Mouse (Mus musculus): ENCODE results near the gene Hamp.
"Not testable (repeated sequence)": the region's sequence is repeated elsewhere in the genome, so short reads cannot be mapped to it uniquely, and the experiment has no call there.

Hamp gene

GRCm38 (mm10) chr7:30955584-30956356 is 11.9 kb upstream of the Hamp start:
- DNase-seq, result peak; percentile 77 to 80

GRCm38 (mm10) chr7:30954971-30955520 is 11.2 kb upstream of the Hamp start:
- DNase-seq, result no peak

- no peak for DNase-seq
Observed at GRCm38 (mm10) chr7:30954036-30954435, 10.2 kb upstream of the Hamp start.

GRCm38 (mm10) chr7:30953459-30953858 is 9.6 kb upstream of the Hamp start:
- no peak for DNase-seq

- DNase-seq, result no peak
Observed at GRCm38 (mm10) chr7:30952441-30953265, 8.8 kb upstream of the Hamp start.

GRCm38 (mm10) chr7:30949902-30950301 is 6.1 kb upstream of the Hamp start:
- DNase-seq, result not testable (repeated sequence)

- no peak for DNase-seq
Observed at GRCm38 (mm10) chr7:30945876-30946275, 2.0 kb upstream of the Hamp start.

- not testable (repeated sequence) for DNase-seq
Observed at GRCm38 (mm10) chr7:30945466-30945865, 1.6 kb upstream of the Hamp start.

- not testable (repeated sequence) for DNase-seq
Observed at GRCm38 (mm10) chr7:30944706-30945105, 874 bp upstream of the Hamp start.

- DNase-seq, result not testable (repeated sequence)
Observed at GRCm38 (mm10) chr7:30942365-30942764, 1.5 kb downstream of the Hamp start.

GRCm38 (mm10) chr7:30940070-30940469 is 3.8 kb downstream of the Hamp start:
- DNase-seq, result not testable (repeated sequence)

- DNase-seq, result not testable (repeated sequence)
Observed at GRCm38 (mm10) chr7:30935422-30936099, 8.3 kb downstream of the Hamp start.

- not testable (repeated sequence) for DNase-seq
Observed at GRCm38 (mm10) chr7:30924581-30924980, 19.3 kb downstream of the Hamp start, which contains the start of gene Hamp2. Gene Hamp2 (minus strand): TSS chr7:30924681.

- no peak for DNase-seq
Observed at GRCm38 (mm10) chr7:30924071-30924470, 19.8 kb downstream of the Hamp start.

- not testable (repeated sequence) for DNase-seq
Observed at GRCm38 (mm10) chr7:30922490-30922889, 21.3 kb downstream of the Hamp start.

- DNase-seq, result no peak
Observed at GRCm38 (mm10) chr7:30920217-30920616, 23.6 kb downstream of the Hamp start.

- no peak for DNase-seq
Observed at GRCm38 (mm10) chr7:30917219-30917618, 26.6 kb downstream of the Hamp start.

- no peak for DNase-seq
Observed at GRCm38 (mm10) chr7:30916713-30917112, 27.1 kb downstream of the Hamp start.

- no peak for DNase-seq
Observed at GRCm38 (mm10) chr7:30914732-30915131, 29.1 kb downstream of the Hamp start, which contains the start of gene Mag. Gene Mag (minus strand): TSS chr7:30914873.

- no peak for DNase-seq
Observed at GRCm38 (mm10) chr7:30909773-30910172, 34.1 kb downstream of the Hamp start.

- no peak for DNase-seq
Observed at GRCm38 (mm10) chr7:30908992-30909431, 34.8 kb downstream of the Hamp start.

GRCm38 (mm10) chr7:30908277-30908991 is 35.4 kb downstream of the Hamp start:
- DNase-seq, result no peak

Measured in spleen, adult 18-20 months (tissue).